Mouse (Mus musculus) MEL (cell line): Measurements from ENCODE around the gene Nprl3.
"Not testable (repeated sequence)": the region's sequence is repeated elsewhere in the genome, so short reads cannot be mapped to it uniquely, and the experiment has no call there.

ENCODE experiments used
- EP300 ChIP-seq, 2 experiments: IDR thresholded peaks; 2 replicates each; pipeline ENCODE4 v1.6.1; 2011; ENCODE audit warnings: improper control_type of control experiment in 2 of 2, low read length in 2 of 2, low read depth in 1 of 2, mild to moderate bottlenecking in 1 of 2
- ETS1 ChIP-seq: IDR thresholded peaks from 2 replicates; pipeline ENCODE4 v1.6.1; 2012; ENCODE audit warnings: low read depth, mild to moderate bottlenecking, inconsistent platforms, low read length, improper control_type of control experiment, moderate library complexity
- GATA1 ChIP-seq: IDR thresholded peaks from 2 replicates; pipeline ENCODE4 v1.6.1; 2011; ENCODE audit warnings: low read depth, low read length, improper control_type of control experiment
- MAZ ChIP-seq: IDR thresholded peaks from 2 replicates; pipeline ENCODE4 v1.6.1; 2012; ENCODE audit warnings: low read depth, mild to moderate bottlenecking, inconsistent platforms, low read length, improper control_type of control experiment
- TAL1 ChIP-seq: IDR thresholded peaks from 2 replicates; pipeline ENCODE4 v1.6.1; 2012; ENCODE audit warnings: mild to moderate bottlenecking, inconsistent platforms, low read length, moderate library complexity, mixed read lengths
- ZNF384 ChIP-seq: IDR thresholded peaks from 2 replicates; pipeline ENCODE4 v1.6.1; 2012; ENCODE audit warnings: low read depth, mild to moderate bottlenecking, inconsistent platforms, low read length, improper control_type of control experiment

DNA sequence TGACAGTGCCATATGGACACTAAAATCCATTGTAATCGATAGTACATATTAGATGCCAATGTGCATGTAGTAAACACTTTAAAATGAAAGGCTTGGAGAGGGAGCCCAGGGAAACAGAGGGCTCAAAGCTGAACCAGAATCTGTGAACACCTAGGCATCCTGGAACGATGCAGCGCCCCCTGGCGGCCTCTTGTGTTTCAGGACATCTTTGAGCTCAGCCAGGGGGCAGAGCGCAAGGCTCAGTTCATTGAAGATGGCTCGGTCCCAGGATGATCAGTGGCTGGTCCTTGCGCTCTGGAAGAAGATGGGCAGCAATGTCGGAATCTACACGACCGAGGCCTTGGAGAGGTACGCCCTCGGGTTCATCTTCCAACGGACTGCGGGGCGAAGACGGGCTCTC, 32.4 kb upstream of the Nprl3 start, which contains the start of gene Hbq1a:
- not testable (repeated sequence) for TF ChIP-seq ZNF384; GATA1; MAZ; ETS1; EP300 (IDR thresholded peaks at IDR 0.05; ENCODE audit: low read depth in 1 of 2, low read length in 2 of 2); TAL1
